Mouse (Mus musculus): ENCODE measurements around the gene Gstt3.

GRCm38 (mm10) chr10:75774587-75774986, 6.6 kb downstream of the Gstt3 start:
- TF ChIP-seq CTCF (IDR thresholded peaks at IDR 0.05; ENCODE audit: insufficient read depth, low read depth, low read length) (no peak), POLR2A (IDR thresholded peaks at IDR 0.05; ENCODE audit: insufficient read depth, low read depth, low read length) (no peak)

Data from olfactory bulb, adult 2 months (tissue).